Mouse (Mus musculus): ENCODE results near the gene Krt10. TPM values are rescaled to one million over a fixed set of nuclear protein-coding genes. Genes with fewer than 3 reads are reported as not detected.

Gene Krt10
- total and polyA plus RNA-seq, 3 experiments = not detected

DNA sequence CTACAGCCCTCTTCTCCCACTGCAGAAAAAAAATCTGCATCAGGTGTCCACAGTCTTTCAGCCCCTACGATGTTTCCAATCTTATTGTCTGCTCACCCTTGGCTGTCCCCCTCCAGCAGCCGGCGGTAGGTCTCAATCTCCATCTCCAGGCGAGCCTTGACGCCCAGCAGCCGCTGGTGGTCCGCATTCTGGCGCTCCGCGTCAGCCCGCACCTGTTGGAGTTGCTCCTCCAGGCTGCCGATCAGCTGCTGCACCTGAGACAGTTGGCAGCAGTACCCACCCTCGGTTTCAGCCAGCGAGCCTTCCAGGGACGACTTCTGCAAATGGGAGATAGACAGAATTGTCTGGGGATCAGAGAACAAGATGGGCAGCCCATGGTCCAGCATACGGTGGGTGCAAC, 28.7 kb upstream of the Krt10 start:
- Histone ChIP-seq H3K9ac (ENCODE audit: control insufficient read depth, low read depth, low read length, poor library complexity, severe bottlenecking) (no peak overlapping the region), H3K79me2 (ENCODE audit: control insufficient read depth, insufficient read depth, low read length, poor library complexity) (no peaks in the 10 kb centered on the region), H3K4me1 (ENCODE audit: control insufficient read depth in 1 of 2, insufficient read depth in 2 of 2, low read length in 2 of 2) (no peaks in the 10 kb centered on the region), H3K27ac (ENCODE audit: control insufficient read depth, low read depth, low read length) (no peak overlapping the region), H3K27me3 (ENCODE audit: control insufficient read depth in 1 of 2, insufficient read depth in 2 of 2, low read length in 2 of 2) (no peaks in the 10 kb centered on the region), H3K9me3 (replicated peaks; ENCODE audit: insufficient read depth, low read length) (no peaks in the 10 kb centered on the region), H3K4me3 (ENCODE audit: control insufficient read depth in 1 of 2, insufficient read depth in 1 of 2, low read depth in 2 of 2, low read length in 2 of 2) (no peak overlapping the region), H3K36me3 (ENCODE audit: control insufficient read depth in 1 of 2, insufficient read depth in 2 of 2, low read length in 2 of 2) (no peaks in the 10 kb centered on the region)
- no peak for DNase-seq (ENCODE audit: low read depth, low spot score)
- TF ChIP-seq E2F4 (IDR thresholded peaks at IDR 0.05; ENCODE audit: borderline replicate concordance, low read depth, low read length) (no peak), MAX (IDR thresholded peaks at IDR 0.05; ENCODE audit: low read length) (no peak), MAZ (IDR thresholded peaks at IDR 0.05; ENCODE audit: low read depth, low read length) (no peak), ZNF384 (IDR thresholded peaks at IDR 0.05; ENCODE audit: low read depth, low read length) (no peak)

DNA sequence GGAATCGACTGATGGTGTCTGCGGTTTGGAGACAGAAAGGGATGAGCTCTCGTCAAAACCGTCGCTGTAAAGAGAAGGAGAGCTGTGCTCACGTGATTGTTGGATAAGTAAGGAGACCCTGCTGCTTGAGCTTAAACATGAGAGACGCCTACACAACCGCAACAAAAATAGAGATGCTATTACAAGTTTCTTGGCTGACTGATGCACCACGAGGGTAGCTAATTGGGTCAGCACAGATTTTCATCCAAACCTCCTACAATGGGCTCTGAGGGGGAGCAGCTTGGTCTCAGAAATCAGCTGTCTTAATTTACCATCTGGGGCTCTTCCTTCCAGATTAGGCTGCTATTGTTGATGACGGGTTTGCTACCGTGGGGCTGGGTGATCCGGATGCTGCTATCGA, 27.7 kb upstream of the Krt10 start:
- TF ChIP-seq RCOR1 (IDR thresholded peaks at IDR 0.05; ENCODE audit: low read depth, low read length) (no peak), ETS1 (IDR thresholded peaks at IDR 0.05; ENCODE audit: low read depth, low read length) (no peak)
- no peak for DNase-seq (ENCODE audit: low read depth, low spot score)
- H3K36me3 ChIP-seq (ENCODE audit: control insufficient read depth in 1 of 2, insufficient read depth in 2 of 2, low read length in 2 of 2) = no peaks in the 10 kb centered on the region
- no peak overlapping the region for H3K9ac ChIP-seq (ENCODE audit: control insufficient read depth, low read depth, low read length, poor library complexity, severe bottlenecking)
- no peak overlapping the region for H3K27ac ChIP-seq (ENCODE audit: control insufficient read depth, low read depth, low read length)
- no peaks in the 10 kb centered on the region for H3K9me3 ChIP-seq (replicated peaks; ENCODE audit: insufficient read depth, low read length)
- H3K79me2 ChIP-seq (ENCODE audit: control insufficient read depth, insufficient read depth, low read length, poor library complexity) = no peaks in the 10 kb centered on the region
- H3K4me3 ChIP-seq (ENCODE audit: control insufficient read depth in 1 of 2, insufficient read depth in 1 of 2, low read depth in 2 of 2, low read length in 2 of 2) = no peak overlapping the region
- no peaks in the 10 kb centered on the region for H3K4me1 ChIP-seq (ENCODE audit: control insufficient read depth in 1 of 2, insufficient read depth in 2 of 2, low read length in 2 of 2)
- no peaks in the 10 kb centered on the region for H3K27me3 ChIP-seq (ENCODE audit: control insufficient read depth in 1 of 2, insufficient read depth in 2 of 2, low read length in 2 of 2)

DNA sequence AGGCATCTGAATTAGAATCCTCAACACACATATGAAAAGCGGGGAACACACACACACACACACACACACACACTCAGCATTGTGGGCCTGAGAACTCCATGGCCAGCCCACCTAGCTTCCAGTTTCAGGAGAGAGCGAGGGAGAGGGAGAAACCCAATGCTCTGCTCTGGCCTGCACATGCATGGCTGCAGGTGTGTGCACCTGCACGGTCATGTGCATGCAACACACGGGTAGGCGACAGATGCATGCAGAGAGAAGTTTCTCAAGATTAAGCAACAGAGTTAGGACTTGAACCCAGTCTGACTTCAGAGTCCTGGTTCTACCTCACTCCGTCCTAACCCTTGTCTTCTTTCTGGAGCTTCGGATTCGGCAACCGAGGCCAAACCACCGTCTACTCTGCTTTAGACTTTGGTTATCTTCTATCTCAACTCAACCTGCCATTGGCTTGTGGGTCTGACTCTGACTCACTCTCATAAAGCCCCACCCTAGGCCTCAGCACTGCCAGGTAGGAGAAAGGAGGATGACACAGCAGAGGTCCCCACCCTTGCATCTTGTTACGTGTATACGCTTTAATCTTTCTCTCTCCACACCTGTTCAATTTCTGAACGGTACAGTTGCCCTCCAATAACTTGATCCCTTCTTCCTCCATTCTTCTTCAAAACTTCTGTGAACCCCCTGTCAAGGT, 25.4 kb upstream of the Krt10 start:
- no peak for DNase-seq (ENCODE audit: low read depth, low spot score)
- Histone ChIP-seq H3K27me3 (ENCODE audit: control insufficient read depth in 1 of 2, insufficient read depth in 2 of 2, low read length in 2 of 2) (no peaks in the 10 kb centered on the region), H3K27ac (ENCODE audit: control insufficient read depth, low read depth, low read length) (no peak overlapping the region)

More for the DNA sequence above, 25.4 kb upstream of the Krt10 start:
- Histone ChIP-seq H3K9me3 (replicated peaks; ENCODE audit: insufficient read depth, low read length) (no peaks in the 10 kb centered on the region), H3K36me3 (ENCODE audit: control insufficient read depth in 1 of 2, insufficient read depth in 2 of 2, low read length in 2 of 2) (no peaks in the 10 kb centered on the region), H3K4me1 (ENCODE audit: control insufficient read depth in 1 of 2, insufficient read depth in 2 of 2, low read length in 2 of 2) (no peaks in the 10 kb centered on the region), H3K9ac (ENCODE audit: control insufficient read depth, low read depth, low read length, poor library complexity, severe bottlenecking) (no peak overlapping the region), H3K79me2 (ENCODE audit: control insufficient read depth, insufficient read depth, low read length, poor library complexity) (no peaks in the 10 kb centered on the region), H3K4me3 (ENCODE audit: control insufficient read depth in 1 of 2, insufficient read depth in 1 of 2, low read depth in 2 of 2, low read length in 2 of 2) (no peak overlapping the region)
- TF ChIP-seq TAL1 (IDR thresholded peaks at IDR 0.05; ENCODE audit: low read length) = no peak
- TF ChIP-seq ZMIZ1 (IDR thresholded peaks at IDR 0.05; ENCODE audit: low read depth, low read length) = no peak
- TF ChIP-seq USF2 (IDR thresholded peaks at IDR 0.05; ENCODE audit: borderline replicate concordance in 1 of 2, insufficient read depth in 1 of 2, low read depth in 1 of 2, low read length in 2 of 2) = no peak
- TF ChIP-seq POLR2AphosphoS2 (IDR thresholded peaks at IDR 0.05; ENCODE audit: low read length) = no peak
- TF ChIP-seq CHD2 (IDR thresholded peaks at IDR 0.05; ENCODE audit: low read length) = no peak
- no peak for TF ChIP-seq SIN3A (IDR thresholded peaks at IDR 0.05; ENCODE audit: low read length)
- no peak for TF ChIP-seq CTCF (IDR thresholded peaks at IDR 0.05 in 2 of 3, conservative IDR thresholded peaks at IDR 0.05 in 1 of 3; ENCODE audit: control insufficient read depth in 1 of 3, insufficient read depth in 1 of 3, low read depth in 2 of 3, low read length in 3 of 3, poor library complexity in 1 of 3, severe bottlenecking in 1 of 3)
- no peak for TF ChIP-seq ELF1 (IDR thresholded peaks at IDR 0.05; ENCODE audit: low read depth, low read length)
- TF ChIP-seq GATA1 (IDR thresholded peaks at IDR 0.05; ENCODE audit: low read depth, low read length) = no peak
- TF ChIP-seq UBTF (IDR thresholded peaks at IDR 0.05; ENCODE audit: borderline replicate concordance, insufficient read depth, low read depth, low read length) = no peak
- no peak for TF ChIP-seq KAT2A (conservative IDR thresholded peaks at IDR 0.05; ENCODE audit: low read depth, low read length)
- TF ChIP-seq ZC3H11A (IDR thresholded peaks at IDR 0.05; ENCODE audit: low read depth, low read length) = no peak
- TF ChIP-seq USF1 (IDR thresholded peaks at IDR 0.05; ENCODE audit: low read depth, low read length) = no peak
- no peak for TF ChIP-seq MEF2A (IDR thresholded peaks at IDR 0.05; ENCODE audit: extremely low read depth, insufficient replicate concordance, low read depth, low read length, poor library complexity, severe bottlenecking)
- TF ChIP-seq MAX (IDR thresholded peaks at IDR 0.05; ENCODE audit: low read length) = no peak

Measured in MEL (cell line).